Mouse (Mus musculus) heart, embryonic 16.5 days (tissue): ENCODE measurements around the gene Ctso. TPM values are rescaled to one million over a fixed set of nuclear protein-coding genes. Genes with fewer than 3 reads are reported as not detected.

ENCODE experiments used
- ATAC-seq: fragments of 200-750 bp; cut with Nextera tagmentation; replicated peaks from 2 replicates; pipeline ENCODE4 v1.8.0; 2017; ENCODE audit warnings: moderate number of reproducible peaks; ENCODE audit not compliant: insufficient read depth, low FRiP score; ENCODE audit errors: extremely low read depth
- H3K27ac ChIP-seq: fragments of 300-500 bp; sonication (generic); 2 replicates; pipeline ENCODE4 v1.5.1; 2014; ENCODE audit warnings: mild to moderate bottlenecking, low read length, control low read depth, moderate library complexity
- H3K27me3 ChIP-seq: fragments of 300-500 bp; sonication (generic); 2 replicates; pipeline ENCODE4 v1.6.1; 2014; ENCODE audit warnings: low read length, mixed read lengths; ENCODE audit not compliant: control insufficient read depth, insufficient read depth
- H3K36me3 ChIP-seq: fragments of 300-500 bp; sonication (generic); 2 replicates; pipeline ENCODE4 v1.6.1; 2014; ENCODE audit not compliant: control insufficient read depth, insufficient read depth
- H3K4me1 ChIP-seq: fragments of 300-500 bp; sonication (generic); 2 replicates; pipeline ENCODE4 v1.6.1; 2014; ENCODE audit warnings: low read length, mixed read lengths; ENCODE audit not compliant: control insufficient read depth, insufficient read depth
- H3K4me2 ChIP-seq: fragments of 300-500 bp; sonication (generic); 2 replicates; pipeline ENCODE4 v1.6.1; 2014; ENCODE audit warnings: low read depth, mild to moderate bottlenecking, control low read depth, low read length
- H3K4me3 ChIP-seq: fragments of 300-500 bp; sonication (generic); 2 replicates; pipeline ENCODE4 v1.5.1; 2014; ENCODE audit warnings: mild to moderate bottlenecking, control low read depth, low read length
- H3K9ac ChIP-seq: fragments of 300-500 bp; sonication (generic); 2 replicates; pipeline ENCODE4 v1.6.1; 2014; ENCODE audit warnings: low read length, control low read depth
- H3K9me3 ChIP-seq: fragments of 300-500 bp; sonication (generic); replicated peaks from 2 replicates; pipeline ENCODE4 v1.6.1; 2016; ENCODE audit warnings: low read length; ENCODE audit not compliant: control insufficient read depth
- WGBS: fragments of 180-500 bp; shearing (Covaris S2); extraction: QIAGEN DNeasy Blood & Tissue Kit; methylation state at CpG from one replicate; pipeline ENCODE4 v1.1.7; 2014; 5-methylcytosine and 5-hydroxymethylcytosine counted together
- polyA plus RNA-seq: library from polyadenylated mRNA; unstranded; fragments of >200 nt; fragmentation: Nextera tagmentation; extraction: Ambion mirVana; gene quantifications from 2 replicates; pipeline ENCODE4 v1.2.1, GENCODE M21; 2015

Ctso gene
- polyA plus RNA-seq, 1 experiment from 2014 or later = 22.1 TPM

- no peak for ATAC-seq
- no peaks in the 10 kb centered on the region for H3K27me3 ChIP-seq
- no peaks in the 10 kb centered on the region for H3K36me3 ChIP-seq
- H3K27ac ChIP-seq = no peak overlapping the region
- H3K9ac ChIP-seq = no peak overlapping the region
- no peak overlapping the region for H3K4me2 ChIP-seq
- H3K4me1 ChIP-seq = peaks cover 7% of the 10 kb centered on the region
- H3K4me3 ChIP-seq = no peak overlapping the region
- no peaks in the 10 kb centered on the region for H3K9me3 ChIP-seq
- WGBS = 45% methylated on average over 3 of the region's 3 CpGs
Measured at GRCm38 (mm10) chr3:81990531-81990930, 58.1 kb downstream of the Ctso start.

- no peak overlapping the region for H3K9ac ChIP-seq
- H3K4me3 ChIP-seq = no peak overlapping the region
- H3K4me1 ChIP-seq = no peaks in the 10 kb centered on the region
- no peak for ATAC-seq
- no peaks in the 10 kb centered on the region for H3K9me3 ChIP-seq
- no peaks in the 10 kb centered on the region for H3K27me3 ChIP-seq
- H3K4me2 ChIP-seq = no peak overlapping the region
- H3K27ac ChIP-seq = no peak overlapping the region
- WGBS = 33% methylated on average over 4 of the region's 4 CpGs
- H3K36me3 ChIP-seq = no peaks in the 10 kb centered on the region
Measured at GRCm38 (mm10) chr3:81995371-81995770, 63.0 kb downstream of the Ctso start.

GRCm38 (mm10) chr3:81995988-81996387 is 63.6 kb downstream of the Ctso start:
- ATAC-seq = no peak
- no peaks in the 10 kb centered on the region for H3K27me3 ChIP-seq
- no peak overlapping the region for H3K4me2 ChIP-seq
- no peak overlapping the region for H3K9ac ChIP-seq
- no peak overlapping the region for H3K27ac ChIP-seq
- no peaks in the 10 kb centered on the region for H3K4me1 ChIP-seq
- H3K4me3 ChIP-seq = no peak overlapping the region
- no peaks in the 10 kb centered on the region for H3K9me3 ChIP-seq
- H3K36me3 ChIP-seq = no peaks in the 10 kb centered on the region
- WGBS = 7% methylated on average over 1 of the region's 1 CpGs

Other genes with a start within 250 kb of the Ctso start
- 0.32 and 0.41 TPM in 2 replicates for gene Tdo2, start 43.6 kb downstream of the Ctso start, polyA plus RNA-seq
- not detected in 2 replicates for gene Asic5, start 49.7 kb downstream of the Ctso start, polyA plus RNA-seq
- gene Gucy1b1, start 142.1 kb downstream of the Ctso start, polyA plus RNA-seq = 47.4 and 48.7 TPM in 2 replicates
- gene Gucy1a1, start 213.2 kb downstream of the Ctso start, polyA plus RNA-seq = 42.7 and 43.7 TPM in 2 replicates